Mouse (Mus musculus) C2C12 (cell line): ENCODE data around the gene Supt20. TPM values are rescaled to one million over a fixed set of nuclear protein-coding genes. Genes with fewer than 3 reads are reported as not detected.
"Not testable (repeated sequence)": the region's sequence is repeated elsewhere in the genome, so short reads cannot be mapped to it uniquely, and the experiment has no call there.

Source experiments
- H3K27me3 ChIP-seq: one replicate; pipeline ENCODE4 v1.6.1; 2011; ENCODE audit not compliant: control insufficient read depth, insufficient read depth, insufficient read length
- H3K36me3 ChIP-seq: one replicate; pipeline ENCODE4 v1.6.1; 2011; ENCODE audit not compliant: control insufficient read depth, insufficient read depth
- H3K4me3 ChIP-seq: one replicate; pipeline ENCODE4 v1.5.1; 2011; ENCODE audit warnings: mild to moderate bottlenecking, control low read depth; ENCODE audit not compliant: poor library complexity, insufficient read depth, severe bottlenecking
- H3K79me2 ChIP-seq: one replicate; pipeline ENCODE4 v1.6.1; 2011; ENCODE audit not compliant: control insufficient read depth, insufficient read depth
- H3K79me3 ChIP-seq: one replicate; pipeline ENCODE4 v1.6.1; 2011; ENCODE audit warnings: low read depth, control low read depth
- H3ac ChIP-seq: one replicate; pipeline ENCODE3; 2011; ENCODE audit warnings: low read depth; ENCODE audit not compliant: control insufficient read depth, insufficient read length
- CEBPB ChIP-seq: IDR thresholded peaks from one replicate; pipeline ENCODE4 v1.6.1; 2011; ENCODE audit warnings: low read depth, mild to moderate bottlenecking, control low read depth, moderate library complexity
- CTCF ChIP-seq: IDR thresholded peaks from one replicate; pipeline ENCODE4 v1.5.1; 2011; ENCODE audit not compliant: control insufficient read depth, insufficient read depth, insufficient read length
- FOSL1 ChIP-seq: IDR thresholded peaks from one replicate; pipeline ENCODE4 v1.8.0; 2011; ENCODE audit warnings: mild to moderate bottlenecking, low read length; ENCODE audit not compliant: poor library complexity, insufficient read depth, severe bottlenecking
- MAX ChIP-seq: IDR thresholded peaks from one replicate; pipeline ENCODE4 v1.6.1; 2011; ENCODE audit warnings: mild to moderate bottlenecking, control low read depth
- MYOD1 ChIP-seq: IDR thresholded peaks from one replicate; pipeline ENCODE4 v1.6.1; 2011; ENCODE audit warnings: low read depth; ENCODE audit not compliant: control insufficient read depth, insufficient read length
- MYOG ChIP-seq: IDR thresholded peaks from one replicate; pipeline ENCODE4 v1.6.1; 2011; ENCODE audit not compliant: control insufficient read depth, insufficient read length; ENCODE audit errors: extremely low read depth
- USF1 ChIP-seq: IDR thresholded peaks from one replicate; pipeline ENCODE4 v1.6.1; 2011; ENCODE audit warnings: low read depth, mild to moderate bottlenecking, control low read depth, moderate library complexity
- polyA plus RNA-seq: library from polyadenylated mRNA; unstranded; fragments of >200 nt; fragmentation: generic; extraction: Trizol; gene quantifications from one replicate; pipeline ENCODE4 v1.2.1, GENCODE M21; 2012; ENCODE audit warnings: missing spikeins

Gene Supt20
- polyA plus RNA-seq, 1 experiment = 13.2 TPM

- TF ChIP-seq CTCF = no peak
- TF ChIP-seq MYOD1 = no peak
- no peak for TF ChIP-seq MAX
- no peak for TF ChIP-seq CEBPB
- no peak for TF ChIP-seq FOSL1
- no peak for TF ChIP-seq USF1
- TF ChIP-seq MYOG = no peak
- H3K4me3 ChIP-seq = no peak overlapping the region
- no peaks in the 10 kb centered on the region for H3K36me3 ChIP-seq
- H3ac ChIP-seq = no peak overlapping the region
- H3K79me2 ChIP-seq = no peaks in the 10 kb centered on the region
- H3K79me3 ChIP-seq = no peaks in the 10 kb centered on the region
- H3K27me3 ChIP-seq = no peaks in the 10 kb centered on the region
Measured at GRCm38 (mm10) chr3:54761258-54761657, 68.7 kb downstream of the Supt20 start.

- Histone ChIP-seq H3K36me3 (no peaks in the 10 kb centered on the region), H3K27me3 (no peaks in the 10 kb centered on the region), H3K4me3 (no peak overlapping the region), H3ac (no peak overlapping the region), H3K79me2 (no peaks in the 10 kb centered on the region), H3K79me3 (no peaks in the 10 kb centered on the region)
- TF ChIP-seq MYOG = no peak
- TF ChIP-seq MAX = no peak
- TF ChIP-seq MYOD1 = no peak
- no peak for TF ChIP-seq CTCF
- TF ChIP-seq FOSL1 = no peak
- peak; percentile 79 for TF ChIP-seq USF1
Measured at GRCm38 (mm10) chr3:54764418-54764817, 71.8 kb downstream of the Supt20 start.

GRCm38 (mm10) chr3:54765521-54765920 is 72.9 kb downstream of the Supt20 start:
- H3ac ChIP-seq, H3K79me3 ChIP-seq, H3K27me3 ChIP-seq, H3K4me3 ChIP-seq, H3K79me2 ChIP-seq, H3K36me3 ChIP-seq: not testable (repeated sequence)

DNA sequence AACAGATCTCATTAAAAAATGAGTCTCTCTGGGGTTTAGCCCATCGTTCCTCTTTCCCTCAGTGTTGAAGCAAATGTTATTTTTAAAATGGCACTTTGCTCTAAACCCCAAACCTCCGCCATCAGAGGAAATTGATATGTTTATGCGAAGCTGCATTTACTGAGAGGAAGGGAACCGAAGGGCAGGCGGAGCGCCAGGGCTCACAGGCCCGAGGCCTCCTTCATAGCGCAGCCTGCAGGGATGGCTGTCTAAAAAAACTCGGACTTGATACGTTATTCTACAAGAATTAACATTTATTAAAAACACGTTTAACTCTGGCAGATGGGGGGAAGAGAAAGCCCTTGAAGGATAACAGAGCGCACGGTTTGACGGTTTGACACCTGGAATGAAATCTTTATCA is 73.4 kb downstream of the Supt20 start:
- TF ChIP-seq CTCF = no peak
- TF ChIP-seq USF1 = no peak
- no peak for TF ChIP-seq MYOG
- no peak for TF ChIP-seq FOSL1
- no peak for TF ChIP-seq MAX
- TF ChIP-seq CEBPB = no peak
- no peak for TF ChIP-seq MYOD1

GRCm38 (mm10) chr3:54766811-54767210 is 74.2 kb downstream of the Supt20 start:
- Histone ChIP-seq H3K36me3 (no peaks in the 10 kb centered on the region), H3K27me3 (no peaks in the 10 kb centered on the region), H3K4me3 (no peak overlapping the region), H3K79me2 (no peaks in the 10 kb centered on the region), H3K79me3 (no peaks in the 10 kb centered on the region), H3ac (no peak overlapping the region)
- no peak for TF ChIP-seq MYOD1
- no peak for TF ChIP-seq MAX
- TF ChIP-seq CEBPB = no peak
- TF ChIP-seq USF1 = no peak
- no peak for TF ChIP-seq CTCF
- TF ChIP-seq FOSL1 = no peak
- TF ChIP-seq MYOG = no peak

More for the DNA sequence above, 73.4 kb downstream of the Supt20 start:
- no peak overlapping the region for H3ac ChIP-seq
- H3K36me3 ChIP-seq = no peaks in the 10 kb centered on the region
- no peaks in the 10 kb centered on the region for H3K79me2 ChIP-seq
- H3K79me3 ChIP-seq = no peaks in the 10 kb centered on the region
- H3K27me3 ChIP-seq = no peaks in the 10 kb centered on the region
- no peak overlapping the region for H3K4me3 ChIP-seq

DNA sequence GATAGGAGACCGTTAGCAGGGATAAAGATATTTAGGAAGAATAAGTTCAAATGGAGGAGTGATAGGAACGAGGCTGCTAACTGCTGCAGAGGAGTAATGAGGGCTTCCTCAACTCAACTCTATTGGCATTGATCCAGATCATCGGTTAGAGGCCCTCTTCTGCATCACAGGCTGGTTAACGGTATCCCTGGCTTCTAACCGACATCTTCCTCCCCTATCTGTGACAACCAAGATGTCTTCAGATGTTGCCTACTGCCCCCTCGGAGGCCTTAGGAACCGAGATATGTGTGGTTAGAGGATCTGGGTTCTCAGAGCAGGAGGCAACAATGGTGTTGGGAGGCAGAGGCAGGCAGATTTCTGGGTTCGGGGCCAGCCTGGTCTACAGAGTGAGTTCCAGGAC is 76.0 kb downstream of the Supt20 start:
- Histone ChIP-seq H3ac (no peak overlapping the region), H3K4me3 (no peak overlapping the region), H3K36me3 (no peaks in the 10 kb centered on the region), H3K27me3 (no peaks in the 10 kb centered on the region), H3K79me3 (no peaks in the 10 kb centered on the region), H3K79me2 (no peaks in the 10 kb centered on the region)
- TF ChIP-seq MAX = no peak
- TF ChIP-seq CEBPB = no peak
- no peak for TF ChIP-seq MYOG
- TF ChIP-seq MYOD1 = no peak
- TF ChIP-seq USF1 = no peak
- no peak for TF ChIP-seq FOSL1
- no peak for TF ChIP-seq CTCF
